Mouse (Mus musculus) stomach, embryonic 16.5 days (tissue): Measurements from ENCODE around the gene Cep95. TPM values are rescaled to one million over a fixed set of nuclear protein-coding genes. Genes with fewer than 3 reads are reported as not detected.

Experiments
- ATAC-seq: fragments of 200-750 bp; cut with Nextera tagmentation; 2 replicates; pipeline ENCODE4 v1.8.0; 2017; ENCODE audit warnings: moderate number of reproducible peaks, moderate TSS enrichment; ENCODE audit not compliant: insufficient read depth, low FRiP score
- H3K27ac ChIP-seq: fragments of 300-500 bp; sonication (generic); 2 replicates; pipeline ENCODE4 v1.5.1; 2014; ENCODE audit warnings: low read length
- H3K27me3 ChIP-seq: fragments of 300-500 bp; sonication (generic); 2 replicates; pipeline ENCODE4 v1.6.1; 2014; ENCODE audit warnings: low read length, control low read depth, mixed read lengths; ENCODE audit not compliant: control insufficient read depth, insufficient read depth
- H3K36me3 ChIP-seq: fragments of 300-500 bp; sonication (generic); 2 replicates; pipeline ENCODE4 v1.6.1; 2014; ENCODE audit warnings: low read length; ENCODE audit not compliant: control insufficient read depth, insufficient read depth
- H3K4me1 ChIP-seq: fragments of 300-500 bp; sonication (generic); 2 replicates; pipeline ENCODE4 v1.6.1; 2014; ENCODE audit warnings: low read length, control low read depth, mixed read lengths; ENCODE audit not compliant: control insufficient read depth, insufficient read depth
- H3K4me2 ChIP-seq: fragments of 300-500 bp; sonication (generic); 2 replicates; pipeline ENCODE4 v1.6.1; 2014; ENCODE audit warnings: low read depth, low read length, mixed read lengths
- H3K4me3 ChIP-seq: fragments of 300-500 bp; sonication (generic); replicated peaks from 2 replicates; pipeline ENCODE4 v1.5.1; 2014; ENCODE audit warnings: mild to moderate bottlenecking, low read length
- H3K9ac ChIP-seq: fragments of 300-500 bp; sonication (generic); 2 replicates; pipeline ENCODE4 v1.6.1; 2014; ENCODE audit warnings: low read length
- H3K9me3 ChIP-seq: fragments of 300-500 bp; sonication (generic); replicated peaks from 2 replicates; pipeline ENCODE4 v1.6.1; 2016; ENCODE audit warnings: low read length, control low read depth; ENCODE audit not compliant: control insufficient read depth
- WGBS: fragments of 180-500 bp; shearing (Covaris S2); extraction: QIAGEN DNeasy Blood & Tissue Kit; methylation state at CpG from one replicate; pipeline ENCODE4 v1.1.7; 2014; 5-methylcytosine and 5-hydroxymethylcytosine counted together
- polyA plus RNA-seq: library from polyadenylated mRNA; unstranded; fragments of >200 nt; fragmentation: Nextera tagmentation; extraction: Ambion mirVana; gene quantifications from 2 replicates; pipeline ENCODE4 v1.2.1, GENCODE M21; 2015

Cep95 gene
- polyA plus RNA-seq, 1 experiment from 2014 or later, result 20.4 TPM

GRCm38 (mm10) chr11:106751039-106752018 lies 37.7 kb upstream of the Cep95 start, which contains the start of gene Milr1:
Gene Milr1 (plus strand): TSS chr11:106751226.
- Histone ChIP-seq H3K9ac (no peak within 1 kb of the TSS), H3K36me3 (no peaks in the 10 kb centered on the region), H3K4me2 (no peak within 1 kb of the TSS), H3K27ac (peak within 1 kb of the TSS; percentile 52; the same call in 1 of the 2 replicates), H3K9me3 (no peaks in the 10 kb centered on the region), H3K4me1 (0 out of 2 replicates have a peak, but pooled peaks cover 3% of the 10 kb centered on the region), H3K27me3 (no peaks in the 10 kb centered on the region), H3K4me3 (no peak within 1 kb of the TSS)
- 65% methylated on average over 17 of the region's 17 CpGs for WGBS
- no peak for ATAC-seq

GRCm38 (mm10) chr11:106752103-106752502 lies 36.9 kb upstream of the Cep95 start:
- 0 out of 2 replicates have a peak, but pooled peaks cover 3% of the 10 kb centered on the region for H3K4me1 ChIP-seq
- 74% methylated on average over 7 of the region's 7 CpGs for WGBS
- H3K9me3 ChIP-seq, result no peaks in the 10 kb centered on the region
- H3K27me3 ChIP-seq, result no peaks in the 10 kb centered on the region
- no peaks in the 10 kb centered on the region for H3K36me3 ChIP-seq
- no peak overlapping the region for H3K4me3 ChIP-seq
- H3K9ac ChIP-seq, result no peak overlapping the region
- H3K27ac ChIP-seq, result peak overlapping the region; percentile 52; the same call in 1 of the 2 replicates
- 0 out of 2 replicates have a peak overlapping the region, but pooled peaks have one; percentile 1 for H3K4me2 ChIP-seq
- ATAC-seq, result peak; percentile 37; the same call in 1 of the 2 replicates

GRCm38 (mm10) chr11:106753314-106753713 lies 35.7 kb upstream of the Cep95 start:
- Histone ChIP-seq H3K9ac (no peak overlapping the region), H3K4me2 (no peak overlapping the region), H3K9me3 (no peaks in the 10 kb centered on the region), H3K27ac (no peak overlapping the region), H3K4me1 (0 out of 2 replicates have a peak, but pooled peaks cover 3% of the 10 kb centered on the region), H3K27me3 (no peaks in the 10 kb centered on the region), H3K36me3 (no peaks in the 10 kb centered on the region), H3K4me3 (no peak overlapping the region)
- ATAC-seq, result no peak
- WGBS, result 75% methylated on average over 6 of the region's 6 CpGs

- no peaks in the 10 kb centered on the region for H3K27me3 ChIP-seq
- no peak for ATAC-seq
- WGBS, result 56% methylated on average over 5 of the region's 5 CpGs
Observed at GRCm38 (mm10) chr11:106755583-106755982, 33.5 kb upstream of the Cep95 start.

GRCm38 (mm10) chr11:106759028-106759427 lies 30.0 kb upstream of the Cep95 start:
- WGBS, result 86% methylated on average over 3 of the region's 3 CpGs
- Histone ChIP-seq H3K27ac (0 out of 2 replicates have a peak overlapping the region, but pooled peaks have one; percentile 23), H3K4me3 (no peak overlapping the region), H3K27me3 (no peaks in the 10 kb centered on the region), H3K4me1 (peaks cover 20% of the 10 kb centered on the region), H3K36me3 (no peaks in the 10 kb centered on the region), H3K4me2 (no peak overlapping the region), H3K9ac (no peak overlapping the region), H3K9me3 (no peaks in the 10 kb centered on the region)
- no peak for ATAC-seq

More at GRCm38 (mm10) chr11:106755583-106755982, 33.5 kb upstream of the Cep95 start:
- Histone ChIP-seq H3K4me3 (no peak overlapping the region), H3K27ac (no peak overlapping the region), H3K9ac (no peak overlapping the region), H3K4me1 (no peaks in the 10 kb centered on the region), H3K4me2 (no peak overlapping the region), H3K9me3 (no peaks in the 10 kb centered on the region), H3K36me3 (no peaks in the 10 kb centered on the region)

GRCm38 (mm10) chr11:106760511-106760910 lies 28.5 kb upstream of the Cep95 start:
- H3K4me1 ChIP-seq, result peaks cover 20% of the 10 kb centered on the region
- no peaks in the 10 kb centered on the region for H3K36me3 ChIP-seq
- H3K27me3 ChIP-seq, result no peaks in the 10 kb centered on the region
- no peak overlapping the region for H3K4me2 ChIP-seq
- H3K9me3 ChIP-seq, result no peaks in the 10 kb centered on the region
- no peak overlapping the region for H3K27ac ChIP-seq
- 83% methylated on average over 5 of the region's 5 CpGs for WGBS
- ATAC-seq, result no peak
- H3K9ac ChIP-seq, result no peak overlapping the region
- no peak overlapping the region for H3K4me3 ChIP-seq

- 16% methylated on average over 5 of the region's 5 CpGs for WGBS
- peak; percentile 74 for ATAC-seq
Observed at GRCm38 (mm10) chr11:106762139-106762799, 26.8 kb upstream of the Cep95 start.

GRCm38 (mm10) chr11:106762800-106763185 lies 26.3 kb upstream of the Cep95 start:
- peak; percentile 29; the same call in 1 of the 2 replicates for ATAC-seq
- Histone ChIP-seq H3K9ac (no peak overlapping the region), H3K4me2 (no peak overlapping the region), H3K36me3 (peaks cover 5% of the 10 kb centered on the region), H3K27me3 (no peaks in the 10 kb centered on the region), H3K27ac (peak overlapping the region; percentile 89), H3K4me3 (no peak overlapping the region), H3K9me3 (no peaks in the 10 kb centered on the region), H3K4me1 (peaks cover 20% of the 10 kb centered on the region)
- WGBS, result 64% methylated on average over 9 of the region's 9 CpGs

More at GRCm38 (mm10) chr11:106762139-106762799, 26.8 kb upstream of the Cep95 start:
- H3K4me1 ChIP-seq, result peaks cover 20% of the 10 kb centered on the region
- no peaks in the 10 kb centered on the region for H3K9me3 ChIP-seq
- H3K4me3 ChIP-seq, result no peak overlapping the region
- H3K27me3 ChIP-seq, result no peaks in the 10 kb centered on the region
- H3K4me2 ChIP-seq, result no peak overlapping the region
- peak overlapping the region; percentile 89 for H3K27ac ChIP-seq
- 0 out of 2 replicates have a peak overlapping the region, but pooled peaks have one; percentile 31 for H3K9ac ChIP-seq
- H3K36me3 ChIP-seq, result no peaks in the 10 kb centered on the region; the same call in 1 of the 2 replicates
